Mouse (Mus musculus) olfactory bulb, adult 2 months (tissue): Measurements from ENCODE around the gene Vipr2. TPM values are rescaled to one million over a fixed set of nuclear protein-coding genes. Genes with fewer than 3 reads are reported as not detected.

ENCODE experiments used
- H3K27ac ChIP-seq: fragments of 200-500 bp; 2 replicates; pipeline ENCODE4 v1.5.1; 2012; ENCODE audit warnings: low read depth, low read length; ENCODE audit not compliant: insufficient read depth
- H3K4me1 ChIP-seq: fragments of 200-500 bp; 2 replicates; pipeline ENCODE4 v1.6.1; 2012; ENCODE audit warnings: low read length; ENCODE audit not compliant: control insufficient read depth, insufficient read depth
- H3K4me3 ChIP-seq: fragments of 200-500 bp; 2 replicates; pipeline ENCODE4 v1.5.1; 2012; ENCODE audit warnings: mild to moderate bottlenecking, low read depth, low read length, moderate library complexity; ENCODE audit not compliant: insufficient read depth
- CTCF ChIP-seq: fragments of 200-500 bp; IDR thresholded peaks from 2 replicates; pipeline ENCODE4 v1.5.1; 2012; ENCODE audit warnings: low read depth, mild to moderate bottlenecking, low read length, moderate library complexity; ENCODE audit not compliant: insufficient read depth
- POLR2A ChIP-seq: fragments of 200-500 bp; IDR thresholded peaks from 2 replicates; pipeline ENCODE4 v1.6.1; 2012; ENCODE audit warnings: mild to moderate bottlenecking, low read depth, low read length, moderate library complexity; ENCODE audit not compliant: insufficient read depth
- WGBS: fragments of 180-500 bp; shearing (Covaris S2); methylation state at CpG from one replicate; pipeline ENCODE4 v1.1.7; 2018; 5-methylcytosine and 5-hydroxymethylcytosine counted together
- polyA plus RNA-seq: library from polyadenylated mRNA; stranded (reverse); fragments of >200 nt; gene quantifications from 2 replicates; pipeline ENCODE4 v1.2.4, GENCODE M21; 2012; ENCODE audit warnings: low replicate concordance; ENCODE audit not compliant: missing spikeins, insufficient read depth, insufficient read length

Gene Vipr2
- polyA plus RNA-seq, 1 experiment = not detected

DNA sequence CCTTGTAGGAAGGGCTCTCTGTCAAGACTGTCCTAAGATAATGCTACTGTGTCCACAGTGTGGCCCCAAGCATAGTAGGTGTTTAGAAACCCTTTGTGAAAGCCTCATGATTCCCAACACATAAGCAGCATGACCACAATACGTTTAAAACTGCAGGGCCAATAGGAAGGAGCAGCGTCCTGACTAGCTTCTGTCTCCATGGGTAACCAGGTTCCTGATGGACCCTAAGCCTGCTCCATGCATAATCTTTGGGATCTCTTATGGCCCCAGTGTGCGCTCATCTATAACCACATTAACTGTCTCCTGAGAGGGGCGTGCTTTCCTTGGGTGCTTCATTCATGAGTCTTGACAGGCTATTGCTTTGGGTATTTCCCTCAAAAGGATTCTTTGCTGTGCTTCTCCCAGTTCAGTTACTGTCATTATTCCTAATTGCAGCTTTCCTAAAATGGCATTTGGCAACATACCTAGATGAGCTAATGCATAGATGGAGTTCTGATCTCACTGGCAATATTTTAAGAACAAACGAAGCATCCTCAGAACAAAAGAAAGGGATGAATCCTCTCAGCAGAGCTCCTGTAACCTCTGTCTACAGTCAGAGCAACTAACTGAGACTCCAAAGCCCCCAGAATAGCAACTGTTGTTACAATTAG is 9.6 kb downstream of the Vipr2 start:
- peaks cover 14% of the 10 kb centered on the region; the same call in 1 of the 2 replicates for H3K4me1 ChIP-seq
- no peak overlapping the region for H3K4me3 ChIP-seq
- WGBS = 41% methylated on average over 5 of the region's 5 CpGs
- TF ChIP-seq CTCF = no peak
- no peak for TF ChIP-seq POLR2A
- H3K27ac ChIP-seq = peak overlapping the region; percentile 67

DNA sequence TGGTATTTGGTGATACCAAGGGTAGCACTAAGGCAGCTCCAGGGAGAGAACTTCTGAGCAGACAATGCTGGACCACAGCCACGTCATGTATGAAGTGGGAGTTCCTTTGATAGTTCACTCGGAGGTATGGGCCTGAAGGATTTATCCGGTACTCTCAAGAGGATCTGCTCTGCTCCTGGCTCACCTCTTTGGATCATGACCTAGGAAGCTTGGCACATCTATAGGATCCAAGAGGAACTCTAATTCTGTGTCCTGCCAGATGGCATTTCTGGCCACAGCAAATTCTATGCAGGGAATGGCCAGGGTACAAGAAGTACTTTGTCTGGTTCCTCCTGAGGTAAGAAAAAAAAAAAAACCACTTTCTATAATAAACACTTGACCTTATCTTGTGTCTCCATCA is 12.3 kb downstream of the Vipr2 start:
- H3K4me1 ChIP-seq = peaks cover 18% of the 10 kb centered on the region
- no peak overlapping the region for H3K4me3 ChIP-seq
- TF ChIP-seq POLR2A (no peak), CTCF (no peak)
- H3K27ac ChIP-seq = no peak overlapping the region
- 83% methylated on average over 3 of the region's 3 CpGs for whole genome bisulfite sequencing

DNA sequence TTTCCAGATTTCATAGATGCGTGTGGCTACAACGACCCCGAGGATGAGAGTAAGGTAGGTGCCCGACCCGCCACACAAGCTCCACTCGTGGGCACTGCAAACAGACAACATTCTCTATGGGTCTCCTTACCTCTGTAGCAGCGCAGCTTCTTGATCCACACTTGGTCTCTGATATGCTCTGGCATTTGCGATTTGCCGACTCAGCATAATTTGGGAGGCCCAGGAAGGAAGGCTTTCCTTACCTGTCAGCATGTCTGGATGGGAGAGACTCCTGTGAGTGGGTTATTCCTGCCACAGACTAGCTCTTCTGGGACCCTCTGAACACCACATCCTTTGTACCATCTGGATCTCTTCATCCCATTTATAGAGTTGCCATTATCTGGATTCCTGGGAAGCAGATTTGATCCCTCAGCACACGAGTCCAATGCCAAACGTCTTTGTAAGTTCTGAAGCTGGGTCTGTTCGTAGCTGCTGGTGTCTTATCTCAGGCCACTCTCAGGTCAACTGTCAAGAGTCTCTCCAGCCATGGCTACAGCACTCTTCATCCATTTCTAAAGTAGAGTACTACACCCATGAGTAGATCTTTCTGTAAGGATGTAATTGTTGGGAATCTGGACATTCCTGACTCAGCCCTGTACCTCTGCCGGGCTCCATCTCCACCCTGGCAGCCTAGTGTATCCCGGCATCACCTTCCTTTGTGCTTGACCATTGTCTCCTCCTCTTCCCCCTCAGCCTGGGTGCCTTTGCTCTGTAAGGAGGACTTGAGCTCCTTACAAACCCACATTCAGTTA is 17.4 kb downstream of the Vipr2 start:
- peak overlapping the region; percentile 96 for H3K27ac ChIP-seq
- WGBS = 91% methylated on average over 14 of the region's 14 CpGs
- TF ChIP-seq CTCF (no peak), POLR2A (no peak)
- no peak overlapping the region for H3K4me3 ChIP-seq
- H3K4me1 ChIP-seq = peaks cover 29% of the 10 kb centered on the region

DNA sequence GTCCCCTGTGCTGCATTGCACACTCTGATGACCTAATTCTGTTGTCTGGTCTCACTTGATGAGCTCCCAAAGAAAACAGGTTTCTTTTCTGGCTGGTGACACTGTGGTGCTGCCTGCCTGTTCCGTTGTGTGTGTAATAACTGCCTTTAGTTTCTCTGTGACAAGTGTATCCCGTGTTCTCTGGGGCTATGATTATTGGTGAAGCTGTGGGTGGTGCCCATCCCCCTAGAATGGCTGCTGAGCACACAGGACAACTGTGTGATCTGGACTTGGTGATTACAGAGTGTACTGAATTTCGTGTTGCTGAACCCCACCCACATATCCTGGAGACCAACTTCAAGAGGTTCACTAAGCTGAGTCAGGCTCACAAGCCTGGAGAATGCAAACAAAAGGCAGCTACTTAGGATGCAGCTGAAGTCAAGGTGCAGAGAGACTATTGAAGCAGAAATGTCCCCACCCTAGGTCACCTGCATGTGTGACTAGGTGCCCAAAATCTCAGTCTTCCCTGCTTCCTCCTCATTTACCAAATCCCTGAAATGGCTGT is 18.9 kb downstream of the Vipr2 start:
- Histone ChIP-seq H3K4me3 (no peak overlapping the region), H3K27ac (peak overlapping the region; percentile 96), H3K4me1 (peaks cover 26% of the 10 kb centered on the region)
- TF ChIP-seq POLR2A = no peak
- no peak for TF ChIP-seq CTCF
- WGBS = 11% methylated on average over 3 of the region's 3 CpGs

DNA sequence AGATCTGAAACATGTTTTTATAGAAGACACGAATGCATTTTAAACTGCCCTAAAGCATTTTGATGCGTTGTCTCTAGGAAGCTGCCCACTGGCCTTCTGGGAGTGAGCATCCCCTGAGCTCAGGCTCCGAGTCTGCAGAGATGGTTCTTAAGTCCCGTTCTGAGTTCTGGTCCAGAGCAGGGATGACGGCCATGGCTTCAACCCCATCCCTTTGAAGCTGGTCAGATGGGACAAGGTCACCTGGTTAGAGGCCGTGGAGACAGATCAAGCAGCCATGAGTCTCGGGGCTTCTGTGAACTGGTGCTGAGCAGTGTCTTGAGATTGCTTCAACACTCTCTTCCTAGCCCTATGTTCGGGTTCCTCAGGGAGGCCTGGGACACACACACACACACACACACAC is 19.6 kb downstream of the Vipr2 start:
- H3K4me3 ChIP-seq = no peak overlapping the region
- H3K4me1 ChIP-seq = peaks cover 26% of the 10 kb centered on the region
- H3K27ac ChIP-seq = peak overlapping the region; percentile 63
- TF ChIP-seq CTCF (no peak), POLR2A (no peak)
- WGBS = 85% methylated on average over 8 of the region's 8 CpGs

DNA sequence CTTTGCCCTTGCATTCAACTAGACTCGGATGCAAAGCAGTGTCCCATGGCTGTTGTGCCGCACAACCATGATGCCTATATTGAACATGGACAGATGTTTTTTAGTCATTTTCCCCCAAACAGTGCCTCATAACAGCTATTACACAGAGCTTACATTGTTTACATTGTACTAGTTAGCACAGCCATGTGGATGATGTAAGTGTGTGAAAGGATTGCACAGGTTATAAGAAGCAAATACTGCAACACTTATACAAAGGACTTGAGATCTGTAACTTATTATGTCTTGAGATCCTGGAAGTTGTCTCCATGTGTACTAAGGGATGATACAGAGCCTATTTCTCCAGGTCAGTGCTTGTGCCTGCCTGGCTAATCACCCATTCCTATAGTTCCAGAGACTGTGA is 24.4 kb downstream of the Vipr2 start:
- 94% methylated on average over 2 of the region's 2 CpGs for WGBS
- no peak overlapping the region for H3K27ac ChIP-seq
- no peak for TF ChIP-seq CTCF
- no peak for TF ChIP-seq POLR2A
- H3K4me1 ChIP-seq = peaks cover 5% of the 10 kb centered on the region; the same call in 1 of the 2 replicates
- H3K4me3 ChIP-seq = no peak overlapping the region

DNA sequence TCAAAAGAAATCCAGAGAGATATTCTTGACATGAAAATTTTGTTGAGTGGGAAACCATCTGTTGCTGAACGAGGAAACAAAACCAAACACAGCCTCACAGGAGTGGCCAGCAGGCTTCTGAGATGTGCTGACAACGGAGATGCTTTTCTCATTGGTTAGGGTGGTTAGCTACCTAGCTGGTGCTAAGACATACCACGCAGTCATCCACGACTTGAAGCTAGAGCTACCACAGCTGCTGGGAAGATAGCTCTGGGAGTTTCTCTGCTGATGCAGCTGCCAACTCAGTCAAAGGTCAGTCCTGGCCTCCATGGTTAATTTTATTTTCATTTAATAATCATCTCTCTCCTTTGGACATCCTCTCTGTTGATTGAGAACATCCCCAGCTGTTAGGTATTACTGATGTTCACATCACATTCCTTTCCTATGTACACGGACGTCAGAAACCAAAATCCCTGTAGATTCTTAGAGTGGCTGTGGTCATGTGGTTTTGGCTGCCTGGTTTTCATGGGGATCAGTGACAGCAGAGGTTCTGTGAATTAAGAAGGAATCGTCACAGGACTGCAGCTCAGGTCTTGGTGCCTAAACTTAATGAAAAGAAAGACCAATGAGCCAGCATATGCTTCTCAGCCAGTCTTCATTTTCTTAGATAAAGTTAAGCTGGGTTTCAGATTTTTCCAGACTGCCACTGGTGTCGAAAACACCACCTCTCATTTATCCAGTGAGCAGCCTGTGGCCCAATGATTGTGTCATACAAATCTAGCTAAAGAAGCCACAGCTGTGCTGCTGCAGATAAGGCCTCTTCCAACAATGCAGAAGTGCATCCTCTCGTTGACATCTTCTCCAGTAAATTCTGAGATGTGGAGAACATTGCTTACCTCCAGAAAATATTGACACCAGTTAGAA is 32.2 kb downstream of the Vipr2 start:
- no peak overlapping the region for H3K27ac ChIP-seq
- 82% methylated on average over 9 of the region's 9 CpGs for WGBS
- no peaks in the 10 kb centered on the region for H3K4me1 ChIP-seq
- no peak overlapping the region for H3K4me3 ChIP-seq
- no peak for TF ChIP-seq POLR2A
- no peak for TF ChIP-seq CTCF

DNA sequence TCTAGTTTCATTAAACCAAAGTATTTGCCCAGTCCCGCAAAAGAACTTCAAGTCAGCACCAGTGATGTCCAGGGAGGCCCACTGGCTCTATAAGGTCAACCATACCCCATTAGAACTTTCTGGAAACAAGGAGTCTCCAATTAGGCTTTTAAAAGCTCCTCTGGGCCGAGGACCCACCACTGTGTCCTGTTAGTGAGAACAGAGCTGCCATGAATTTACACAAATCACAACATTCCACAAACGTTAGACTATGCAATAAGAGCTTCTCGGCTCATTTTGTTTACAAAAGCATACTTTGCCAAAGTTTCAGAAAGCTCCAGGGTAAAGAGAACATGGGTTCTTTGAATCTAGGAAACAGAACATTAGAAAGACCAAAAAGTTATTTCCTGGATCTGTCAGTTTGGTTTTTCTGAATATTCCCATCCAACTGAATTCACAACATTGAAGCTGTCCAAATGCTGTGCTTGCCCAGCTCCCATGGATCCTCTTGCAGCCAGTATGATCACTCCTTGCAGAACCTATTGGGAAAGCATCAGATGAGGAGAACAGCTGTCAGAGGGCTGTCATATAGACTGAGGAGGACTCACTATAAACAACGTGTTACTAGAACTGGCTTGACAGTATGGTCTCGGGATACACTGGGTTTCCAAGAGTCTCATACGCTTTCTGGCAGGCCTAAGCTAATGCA is 33.6 kb downstream of the Vipr2 start:
- Histone ChIP-seq H3K4me3 (no peak overlapping the region), H3K27ac (no peak overlapping the region), H3K4me1 (no peaks in the 10 kb centered on the region)
- TF ChIP-seq CTCF = no peak
- no peak for TF ChIP-seq POLR2A
- WGBS = 80% methylated on average over 7 of the region's 7 CpGs
